Mouse (Mus musculus) liver, embryonic 16.5 days (tissue): ENCODE measurements at regions not wholly inside any gene's neighbourhood (a gene's known extent, or its start where the extent isn't known, plus 50 kb on each side); places are given as distances from the start of the nearest gene placed in this dataset.

ENCODE experiments used
- ATAC-seq: fragments of 200-750 bp; cut with Nextera tagmentation; 2 replicates; pipeline ENCODE4 v1.8.0; 2017; ENCODE audit warnings: low read depth, mild to moderate bottlenecking, moderate number of reproducible peaks, moderate library complexity
- H3K27ac ChIP-seq: fragments of 300-500 bp; sonication (generic); 2 replicates; pipeline ENCODE4 v1.5.1; 2014; ENCODE audit warnings: mild to moderate bottlenecking, low read length
- H3K27me3 ChIP-seq: fragments of 300-500 bp; sonication (generic); 2 replicates; pipeline ENCODE4 v1.6.1; 2014; ENCODE audit warnings: low read depth, low read length, mixed read lengths; ENCODE audit not compliant: control insufficient read depth, insufficient read depth
- H3K36me3 ChIP-seq: fragments of 300-500 bp; sonication (generic); 2 replicates; pipeline ENCODE4 v1.6.1; 2014; ENCODE audit warnings: mild to moderate bottlenecking; ENCODE audit not compliant: control insufficient read depth, insufficient read depth
- H3K4me1 ChIP-seq: fragments of 300-500 bp; sonication (generic); 2 replicates; pipeline ENCODE4 v1.6.1; 2014; ENCODE audit warnings: low read depth, low read length, mixed read lengths; ENCODE audit not compliant: control insufficient read depth
- H3K4me2 ChIP-seq: fragments of 300-500 bp; sonication (generic); 2 replicates; pipeline ENCODE4 v1.6.1; 2014; ENCODE audit warnings: low read depth, low read length, mixed read lengths
- H3K4me3 ChIP-seq: fragments of 300-500 bp; sonication (generic); 2 replicates; pipeline ENCODE4 v1.5.1; 2014; ENCODE audit warnings: low read depth, mild to moderate bottlenecking, low read length
- H3K9ac ChIP-seq: fragments of 300-500 bp; sonication (generic); 2 replicates; pipeline ENCODE4 v1.6.1; 2014; ENCODE audit warnings: low read depth, low read length
- H3K9me3 ChIP-seq: fragments of 300-500 bp; sonication (generic); replicated peaks from 2 replicates; pipeline ENCODE4 v1.6.1; 2016; ENCODE audit warnings: low read length; ENCODE audit not compliant: control insufficient read depth
- WGBS: fragments of 180-500 bp; shearing (Covaris S2); extraction: QIAGEN DNeasy Blood & Tissue Kit; methylation state at CpG from one replicate; pipeline ENCODE4 v1.1.7; 2014; ENCODE audit not compliant: insufficient replicate concordance; 5-methylcytosine and 5-hydroxymethylcytosine counted together

GRCm38 (mm10) chr13:39127942-39128341 lies 167.3 kb upstream of the Slc35b3 start:
- no peaks in the 10 kb centered on the region for H3K9me3 ChIP-seq
- no peak overlapping the region for H3K4me3 ChIP-seq
- no peaks in the 10 kb centered on the region for H3K36me3 ChIP-seq
- H3K4me1 ChIP-seq = no peaks in the 10 kb centered on the region
- WGBS = 52% methylated on average over 1 of the region's 1 CpGs
- no peak for ATAC-seq
- H3K4me2 ChIP-seq = no peak overlapping the region
- no peak overlapping the region for H3K27ac ChIP-seq
- H3K27me3 ChIP-seq = no peaks in the 10 kb centered on the region
- no peak overlapping the region for H3K9ac ChIP-seq

GRCm38 (mm10) chr13:39092058-39092457 lies 131.4 kb upstream of the Slc35b3 start:
- Histone ChIP-seq H3K27ac (no peak overlapping the region), H3K9me3 (no peaks in the 10 kb centered on the region), H3K4me3 (no peak overlapping the region), H3K36me3 (no peaks in the 10 kb centered on the region), H3K4me1 (no peaks in the 10 kb centered on the region), H3K4me2 (no peak overlapping the region), H3K27me3 (no peaks in the 10 kb centered on the region), H3K9ac (no peak overlapping the region)
- ATAC-seq = no peak
- 65% methylated on average over 2 of the region's 2 CpGs for WGBS

GRCm38 (mm10) chr13:39084544-39084943 lies 123.9 kb upstream of the Slc35b3 start:
- H3K9me3 ChIP-seq = no peaks in the 10 kb centered on the region
- no peak overlapping the region for H3K4me3 ChIP-seq
- no peak for ATAC-seq
- no peak overlapping the region for H3K4me2 ChIP-seq
- WGBS = 64% methylated on average over 5 of the region's 5 CpGs
- no peaks in the 10 kb centered on the region for H3K36me3 ChIP-seq
- no peak overlapping the region for H3K9ac ChIP-seq
- H3K27me3 ChIP-seq = no peaks in the 10 kb centered on the region
- no peaks in the 10 kb centered on the region for H3K4me1 ChIP-seq
- no peak overlapping the region for H3K27ac ChIP-seq

GRCm38 (mm10) chr13:39074211-39074610 lies 113.5 kb upstream of the Slc35b3 start:
- Histone ChIP-seq H3K27ac (no peak overlapping the region), H3K4me3 (no peak overlapping the region), H3K4me2 (no peak overlapping the region), H3K9ac (no peak overlapping the region), H3K36me3 (no peaks in the 10 kb centered on the region), H3K27me3 (no peaks in the 10 kb centered on the region), H3K4me1 (no peaks in the 10 kb centered on the region), H3K9me3 (no peaks in the 10 kb centered on the region)
- 61% methylated on average over 2 of the region's 2 CpGs for WGBS
- no peak for ATAC-seq

- H3K4me1 ChIP-seq = no peaks in the 10 kb centered on the region
- no peaks in the 10 kb centered on the region for H3K9me3 ChIP-seq
- H3K27me3 ChIP-seq = no peaks in the 10 kb centered on the region
- 61% methylated on average over 3 of the region's 3 CpGs for WGBS
- no peak overlapping the region for H3K4me2 ChIP-seq
- no peak overlapping the region for H3K27ac ChIP-seq
- no peak overlapping the region for H3K9ac ChIP-seq
- no peak for ATAC-seq
- H3K4me3 ChIP-seq = no peak overlapping the region
- H3K36me3 ChIP-seq = no peaks in the 10 kb centered on the region
These were observed 71.6 kb upstream of the Slc35b3 start for GRCm38 (mm10) chr13:39032263-39032662.

GRCm38 (mm10) chr13:39020168-39020567 lies 59.5 kb upstream of the Slc35b3 start:
- Histone ChIP-seq H3K4me1 (no peaks in the 10 kb centered on the region), H3K27me3 (no peaks in the 10 kb centered on the region), H3K27ac (no peak overlapping the region), H3K9me3 (no peaks in the 10 kb centered on the region), H3K4me3 (no peak overlapping the region), H3K4me2 (no peak overlapping the region), H3K36me3 (no peaks in the 10 kb centered on the region), H3K9ac (no peak overlapping the region)
- 67% methylated on average over 13 of the region's 13 CpGs for WGBS
- no peak for ATAC-seq

GRCm38 (mm10) chr13:39011696-39012095 lies 51.0 kb upstream of the Slc35b3 start:
- H3K4me3 ChIP-seq = no peak overlapping the region
- no peak overlapping the region for H3K4me2 ChIP-seq
- H3K4me1 ChIP-seq = no peaks in the 10 kb centered on the region
- H3K36me3 ChIP-seq = no peaks in the 10 kb centered on the region
- ATAC-seq = no peak
- no peak overlapping the region for H3K27ac ChIP-seq
- 8% methylated on average over 8 of the region's 8 CpGs for WGBS
- H3K9me3 ChIP-seq = no peaks in the 10 kb centered on the region
- H3K27me3 ChIP-seq = no peaks in the 10 kb centered on the region
- H3K9ac ChIP-seq = no peak overlapping the region
